Mouse (Mus musculus) CH12.LX (cell line): ENCODE measurements around the gene Bpgm. TPM values are rescaled to one million over a fixed set of nuclear protein-coding genes. Genes with fewer than 3 reads are reported as not detected.

Experiments used
- DNase-seq: peaks from one replicate; pipeline ENCODE4 v3.0.0-alpha.2; 2013; ENCODE audit errors: extremely low read depth
- H3K27ac ChIP-seq: 2 replicates; pipeline ENCODE4 v1.5.1; 2012; ENCODE audit warnings: low read depth, mild to moderate bottlenecking, control low read depth, moderate library complexity; ENCODE audit not compliant: insufficient read depth
- H3K27me3 ChIP-seq: replicated peaks from 2 replicates; pipeline ENCODE3; 2012; ENCODE audit warnings: inconsistent platforms
- H3K36me3 ChIP-seq, 2 experiments: replicated peaks in 1 of 2; 2 replicates each; pipeline versions ENCODE3 to v1.6.1; 2012; ENCODE audit warnings: inconsistent platforms in 1 of 2, low read length in 1 of 2, mild to moderate bottlenecking in 1 of 2, mixed read lengths in 1 of 2, moderate library complexity in 1 of 2; ENCODE audit not compliant: control insufficient read depth in 1 of 2, insufficient read depth in 1 of 2
- H3K4me1 ChIP-seq, 2 experiments: 2 replicates each; pipeline ENCODE4 v1.6.1; 2012; ENCODE audit warnings: inconsistent platforms in 1 of 2, moderate library complexity in 1 of 2; ENCODE audit not compliant: insufficient read depth in 2 of 2, control insufficient read depth in 1 of 2
- H3K4me2 ChIP-seq: 2 replicates; pipeline ENCODE4 v1.6.1; 2012; ENCODE audit warnings: low read depth, mild to moderate bottlenecking, control low read depth; ENCODE audit not compliant: poor library complexity, insufficient read depth, severe bottlenecking
- H3K4me3 ChIP-seq, 3 experiments: fragments of 150-350 bp in 1 of 3; sonication (generic) in 1 of 3; replicated peaks in 1 of 3; 2 replicates each; pipeline versions ENCODE3 to v1.5.1; 2011 to 2012; ENCODE audit warnings: low read depth in 2 of 3, low read length in 2 of 3, mild to moderate bottlenecking in 2 of 3, moderate library complexity in 2 of 3, control low read depth in 1 of 3, improper control_type of control experiment in 1 of 3, inconsistent platforms in 1 of 3, mixed read lengths in 1 of 3; ENCODE audit not compliant: poor library complexity in 1 of 3
- H3K79me2 ChIP-seq: replicated peaks from 2 replicates; pipeline ENCODE4 v1.6.1; 2012; ENCODE audit warnings: mild to moderate bottlenecking, moderate library complexity; ENCODE audit not compliant: control insufficient read depth, poor library complexity, insufficient read depth, severe bottlenecking; ENCODE audit errors: extremely low read depth
- H3K9ac ChIP-seq: 2 replicates; pipeline ENCODE4 v1.6.1; 2012; ENCODE audit warnings: low read depth, mild to moderate bottlenecking, control low read depth, moderate library complexity; ENCODE audit not compliant: insufficient read depth
- H3K9me3 ChIP-seq: replicated peaks from 2 replicates; pipeline ENCODE3; 2012; ENCODE audit warnings: low read length, inconsistent platforms, mixed read lengths
- CTCF ChIP-seq, 2 experiments: IDR thresholded peaks in 1 of 2; conservative IDR thresholded peaks in 1 of 2; 2 replicates each; pipeline ENCODE4 v1.5.1; 2011 to 2012; ENCODE audit warnings: low read depth in 2 of 2, low read length in 2 of 2, improper control_type of control experiment in 1 of 2, inconsistent platforms in 1 of 2, mild to moderate bottlenecking in 1 of 2, moderate library complexity in 1 of 2
- ELF1 ChIP-seq: IDR thresholded peaks from 2 replicates; pipeline ENCODE4 v1.6.1; 2014; ENCODE audit warnings: low read depth, mild to moderate bottlenecking, inconsistent platforms, low read length, improper control_type of control experiment
- GABPA ChIP-seq: IDR thresholded peaks from 2 replicates; pipeline ENCODE4 v1.6.1; 2012; ENCODE audit warnings: low read depth, low read length, improper control_type of control experiment, inconsistent platforms; ENCODE audit not compliant: insufficient replicate concordance
- HCFC1 ChIP-seq: IDR thresholded peaks from 2 replicates; pipeline ENCODE4 v1.6.1; 2012; ENCODE audit warnings: low read depth, mild to moderate bottlenecking, inconsistent platforms, low read length, improper control_type of control experiment
- MAX ChIP-seq: IDR thresholded peaks from 2 replicates; pipeline ENCODE4 v1.6.1; 2011; ENCODE audit warnings: low read length, improper control_type of control experiment
- MEF2A ChIP-seq: IDR thresholded peaks from 2 replicates; pipeline ENCODE4 v1.6.1; 2014; ENCODE audit warnings: low read depth, mild to moderate bottlenecking, inconsistent platforms, low read length, improper control_type of control experiment, borderline replicate concordance
- NELFE ChIP-seq: IDR thresholded peaks from 2 replicates; pipeline ENCODE4 v1.6.1; 2011; ENCODE audit warnings: low read depth, low read length, improper control_type of control experiment
- RAD21 ChIP-seq: IDR thresholded peaks from 2 replicates; pipeline ENCODE4 v1.6.1; 2011; ENCODE audit warnings: low read depth, mild to moderate bottlenecking, low read length, improper control_type of control experiment, moderate library complexity
- SMC3 ChIP-seq: IDR thresholded peaks from 2 replicates; pipeline ENCODE4 v1.6.1; 2011; ENCODE audit warnings: low read depth, low read length, improper control_type of control experiment
- TBP ChIP-seq: conservative IDR thresholded peaks from 2 replicates; pipeline ENCODE4 v1.6.1; 2011; ENCODE audit warnings: low read depth, low read length, improper control_type of control experiment
- USF2 ChIP-seq: conservative IDR thresholded peaks from 2 replicates; pipeline ENCODE4 v1.6.1; 2011; ENCODE audit warnings: low read depth, low read length, improper control_type of control experiment
- ZC3H11A ChIP-seq: IDR thresholded peaks from 2 replicates; pipeline ENCODE4 v1.6.1; 2012; ENCODE audit warnings: low read depth, mild to moderate bottlenecking, inconsistent platforms, low read length, improper control_type of control experiment
- ZKSCAN1 ChIP-seq: IDR thresholded peaks from 2 replicates; pipeline ENCODE4 v1.6.1; 2012; ENCODE audit warnings: low read depth, inconsistent platforms, low read length, improper control_type of control experiment, borderline replicate concordance
- dilution Hi-C: fragments of 300-500 bp; cut with MboI; formaldehyde crosslinking; loops from 2 replicates; pipeline ENCODE4 v1.14.3; 2020; ENCODE audit warnings: low sequenced_read_pairs; ENCODE audit not compliant: extremely low pct_unique_long_range_greater_than_20kb, extremely low pct_ligation_motif_present
- in situ Hi-C: fragments of 300-500 bp; cut with MboI; formaldehyde crosslinking; loops from 3 replicates; pipeline ENCODE4 v1.14.3; 2019; ENCODE audit warnings: low sequenced_read_pairs, low pct_ligation_motif_present, low pct_unique_long_range_greater_than_20kb, mixed read lengths
- polyA plus RNA-seq: library from polyadenylated mRNA; unstranded; fragments of >175 nt; gene quantifications from 2 replicates; pipeline ENCODE4 v1.2.1, GENCODE M21; 2012; ENCODE audit warnings: low read depth; ENCODE audit not compliant: insufficient read length
- total RNA-seq, 2 experiments: library from RNA; depleted of rRNA; stranded (reverse); fragments of 300-350 nt in 1 of 2; fragments of >200 nt in 1 of 2; gene quantifications; 2 replicates each; pipeline ENCODE4 v1.2.3; 2012 to 2014

Gene Bpgm
- total and polyA plus RNA-seq, 3 experiments: 10.8 to 12.7 (median 10.9) TPM

DNA sequence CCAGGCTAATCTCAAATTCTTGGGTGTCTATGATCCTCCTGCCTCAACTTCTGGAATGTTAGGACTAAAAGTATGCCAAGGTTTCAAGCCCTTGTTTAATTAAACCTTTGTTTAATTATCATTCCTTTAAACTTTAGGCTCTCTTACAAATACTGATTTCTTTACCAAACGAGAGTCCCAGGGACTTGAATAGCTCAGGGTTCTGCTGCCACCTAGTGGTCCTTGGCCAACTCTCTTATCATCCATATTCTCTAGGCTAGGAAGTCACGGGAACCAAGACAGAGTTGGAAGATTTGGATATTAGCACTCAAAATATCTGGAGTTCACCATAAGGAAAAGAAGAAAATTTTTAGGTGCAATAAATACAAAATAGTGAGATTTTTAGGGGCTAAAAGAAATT, 28.0 kb upstream of the Bpgm start:
- H3K9me3 ChIP-seq: no peaks in the 10 kb centered on the region
- H3K9ac ChIP-seq: no peak overlapping the region; the same call in 1 of the 2 replicates
- DNase-seq: peak; percentile 79
- H3K4me1 ChIP-seq: peaks cover 0 to 4% of the 10 kb centered on the region in 2 experiments; a peak in 1 of 4 replicates
- TF ChIP-seq SMC3 (peak; percentile 96), ELF1 (0 out of 2 replicates have a peak, but pooled peaks have one; percentile 14), ZC3H11A (peak; percentile 72), RAD21 (peak; percentile 100), MEF2A (0 out of 2 replicates have a peak, but pooled peaks have one; percentile 21), TBP (no peak), ZKSCAN1 (no peak), GABPA (no peak), NELFE (no peak), CTCF (conservative IDR thresholded peaks at IDR 0.05 in 1 of 2, IDR thresholded peaks at IDR 0.05 in 1 of 2; ENCODE audit: low read depth in 2 of 2, low read length in 2 of 2) (peak; percentile 68 to 96), USF2 (no peak), HCFC1 (no peak)
- H3K27ac ChIP-seq: no peak overlapping the region
- H3K79me2 ChIP-seq: no peaks in the 10 kb centered on the region
- in situ Hi-C loops: no loop called here
- no peak overlapping the region; the same call in 1 of the 2 replicates for H3K4me2 ChIP-seq
- dilution Hi-C loops: no loop called here
- no peak overlapping the region for H3K4me3 ChIP-seq
- no peaks in the 10 kb centered on the region for H3K27me3 ChIP-seq
- H3K36me3 ChIP-seq: no peaks in the 10 kb centered on the region

- H3K9ac ChIP-seq: no peak overlapping the region
- H3K27ac ChIP-seq: no peak overlapping the region
- H3K4me2 ChIP-seq: no peak overlapping the region
- in situ Hi-C loops: no loop called here
- no peaks in the 10 kb centered on the region for H3K27me3 ChIP-seq
- H3K9me3 ChIP-seq: no peaks in the 10 kb centered on the region
- no peak for DNase-seq
- H3K36me3 ChIP-seq: no peaks in the 10 kb centered on the region
- no peak for TF ChIP-seq GABPA
- TF ChIP-seq MAX: no peak
- no peak overlapping the region for H3K4me3 ChIP-seq
- dilution Hi-C loops: no loop called here
- peaks cover 0 to 4% of the 10 kb centered on the region in 2 experiments; a peak in 1 of 4 replicates for H3K4me1 ChIP-seq
- H3K79me2 ChIP-seq: no peaks in the 10 kb centered on the region
Measured at GRCm38 (mm10) chr6:34448696-34449095, 27.3 kb upstream of the Bpgm start.
